7 mouse cellular contexts compared by ENCODE assay signal in the genomic region with DNA sequence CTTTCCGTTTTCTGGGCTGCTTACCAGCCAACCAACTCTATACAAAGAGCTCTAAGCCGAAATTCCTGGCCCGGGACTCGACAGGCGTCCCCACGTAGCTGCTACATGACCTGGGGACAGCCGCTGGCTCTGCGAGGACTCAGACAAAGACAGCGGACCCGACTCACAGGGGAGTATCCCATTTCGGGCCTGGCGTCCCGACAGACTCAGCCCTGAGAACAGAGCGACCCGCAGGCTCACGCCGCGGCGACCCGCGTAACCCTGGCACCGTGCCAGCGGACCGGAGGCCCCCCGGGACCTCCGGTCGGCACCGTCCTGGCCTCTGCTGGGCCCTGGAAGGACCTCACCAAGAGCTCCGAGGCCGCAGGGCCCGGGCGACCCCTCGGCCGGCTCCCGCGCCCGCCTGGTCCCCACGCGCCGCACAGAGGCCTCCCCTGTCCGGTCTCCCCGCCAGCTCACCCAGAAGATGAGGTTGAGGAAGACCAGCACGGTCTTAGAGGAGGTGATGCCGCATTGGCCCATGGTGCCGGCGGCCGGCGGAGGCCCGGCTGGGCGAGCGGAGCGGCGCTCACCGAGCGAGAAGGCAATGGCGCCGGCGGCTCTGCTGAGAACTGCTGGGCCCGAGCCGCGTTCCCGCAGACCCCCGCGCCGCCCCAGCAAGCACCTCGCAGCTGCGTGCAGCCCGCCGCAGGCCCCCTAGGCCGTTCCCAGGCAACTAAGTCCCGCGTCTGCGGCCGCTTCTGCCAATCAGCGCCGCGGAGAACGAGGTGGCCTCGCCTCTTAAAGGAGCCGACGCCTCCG. TPM values are rescaled to one million over a fixed set of nuclear protein-coding genes. Genes with fewer than 3 reads are reported as not detected.
DNase-seq lines count a peak whose midpoint lies in the region; ATAC-seq lines count a peak whose summit lies in the region.

No protein-coding gene starts in this region.

- peak overlapping the region; percentile 41 for H3K4me2 ChIP-seq in embryonic facial prominence, embryonic 11.5 days (ENCODE audit: low read depth, low read length)
- peak overlapping the region; percentile 56 for H3K4me2 ChIP-seq in limb, embryonic 11.5 days (ENCODE audit: low read depth, severe bottlenecking)
- peak overlapping the region; percentile 80 for H3K4me2 ChIP-seq in midbrain, embryonic 13.5 days (replicated peaks)

- H3K36me3 ChIP-seq in embryonic facial prominence, embryonic 11.5 days (replicated peaks; ENCODE audit: control insufficient read depth, insufficient read depth, low read depth, low read length): no peaks in the 10 kb centered on the region
- H3K36me3 ChIP-seq in limb, embryonic 11.5 days (ENCODE audit: control insufficient read depth, insufficient read depth, low read length): no peaks in the 10 kb centered on the region
- no peaks in the 10 kb centered on the region for H3K36me3 ChIP-seq in midbrain, embryonic 13.5 days

- ATAC-seq in embryonic facial prominence, embryonic 11.5 days (replicated peaks; ENCODE audit: insufficient number of reproducible peaks, low FRiP score, low TSS enrichment, low read depth): peak; percentile 95
- ATAC-seq in limb, embryonic 11.5 days (ENCODE audit: insufficient number of reproducible peaks, low FRiP score, low TSS enrichment, low read depth): peak; percentile 90
- peak; percentile 99 for ATAC-seq in midbrain, embryonic 13.5 days

- no peaks in the 10 kb centered on the region for H3K4me1 ChIP-seq in embryonic facial prominence, embryonic 11.5 days (ENCODE audit: control insufficient read depth, insufficient read depth, low read length)
- peaks cover 12% of the 10 kb centered on the region for H3K4me1 ChIP-seq in limb, embryonic 11.5 days (ENCODE audit: control insufficient read depth, insufficient read depth, low read length)
- peaks cover 33% of the 10 kb centered on the region for H3K4me1 ChIP-seq in midbrain, embryonic 13.5 days (replicated peaks)

- peak overlapping the region; percentile 85 for H3K27ac ChIP-seq in embryonic facial prominence, embryonic 11.5 days (replicated peaks; ENCODE audit: low read depth, low read length)
- peak overlapping the region; percentile 90 for H3K27ac ChIP-seq in limb, embryonic 11.5 days (replicated peaks; ENCODE audit: low read depth, low read length)
- H3K27ac ChIP-seq in midbrain, embryonic 13.5 days: peak overlapping the region; percentile 98

- H3K9ac ChIP-seq in embryonic facial prominence, embryonic 11.5 days (replicated peaks; ENCODE audit: low read length): peak overlapping the region; percentile 95
- H3K9ac ChIP-seq in limb, embryonic 11.5 days (ENCODE audit: low read length): peak overlapping the region; percentile 98
- H3K9ac ChIP-seq in midbrain, embryonic 13.5 days (replicated peaks): peak overlapping the region; percentile 97

- no peaks in the 10 kb centered on the region for H3K27me3 ChIP-seq in embryonic facial prominence, embryonic 11.5 days (ENCODE audit: control insufficient read depth, insufficient read depth, low read length)
- H3K27me3 ChIP-seq in limb, embryonic 11.5 days (ENCODE audit: control insufficient read depth, insufficient read depth, low read length): no peaks in the 10 kb centered on the region
- H3K27me3 ChIP-seq in midbrain, embryonic 13.5 days: no peaks in the 10 kb centered on the region

- peak; percentile 91 for DNase-seq in adrenal gland, postnatal 25 days
- peak; percentile 96 for DNase-seq in embryonic facial prominence, embryonic 11.5 days (ENCODE audit: low spot score)
- peak; percentile 91 to 93 for DNase-seq in heart, adult 18-20 months
- DNase-seq in kidney, adult 18-20 months: peak; percentile 90
- DNase-seq in limb, embryonic 11.5 days (ENCODE audit: low spot score): peak; percentile 91
- DNase-seq in spleen, adult 12 weeks (ENCODE audit: low spot score): peak; percentile 47

- H3K9me3 ChIP-seq in embryonic facial prominence, embryonic 11.5 days (replicated peaks; ENCODE audit: control insufficient read depth, low read length): no peaks in the 10 kb centered on the region
- H3K9me3 ChIP-seq in limb, embryonic 11.5 days (ENCODE audit: control insufficient read depth, low read length): no peaks in the 10 kb centered on the region
- H3K9me3 ChIP-seq in midbrain, embryonic 13.5 days: no peaks in the 10 kb centered on the region

- under 1% methylated on average over 81 of the region's 82 CpGs for WGBS in embryonic facial prominence, embryonic 11.5 days
- under 1% methylated on average over 82 of the region's 82 CpGs for WGBS in limb, embryonic 11.5 days
- under 1% methylated on average over 82 of the region's 82 CpGs for WGBS in midbrain, embryonic 13.5 days

- peak overlapping the region; percentile 80 for H3K4me3 ChIP-seq in embryonic facial prominence, embryonic 11.5 days (ENCODE audit: low read depth, low read length)
- peak overlapping the region; percentile 99 for H3K4me3 ChIP-seq in limb, embryonic 11.5 days (ENCODE audit: low read depth, low read length)
- peak overlapping the region; percentile 71 for H3K4me3 ChIP-seq in midbrain, embryonic 13.5 days (replicated peaks)

RNA-seq across cellular contexts. Expression of a gene that starts 4.7 kb away (rescaled TPM):
- total RNA-seq in adrenal gland, postnatal 25 days (2021): 83.2 and 102 TPM in 2 replicates
- polyA plus RNA-seq in embryonic facial prominence, embryonic 11.5 days (2014; fragmentation: Nextera tagmentation; extraction: Ambion mirVana): 449 and 499 TPM in 2 replicates
- 100 to 1,000 TPM; 201 to 206 TPM for total RNA-seq in heart, adult 18-20 months (2021)
- 418 and 432 TPM in 2 replicates for polyA plus RNA-seq in limb, embryonic 11.5 days (2014; fragmentation: Nextera tagmentation; extraction: Ambion mirVana)
- 587 and 592 TPM in 2 replicates for polyA plus RNA-seq in midbrain, embryonic 13.5 days (2015; fragmentation: Nextera tagmentation; extraction: Ambion mirVana)

Comparison
In these comparisons a context has a peak if more than half of its experiments do, and no peak if none do; other contexts are left out.
1. Peak in every context shown above with its lines: DNase-seq, ATAC-seq, H3K4me3 ChIP-seq and H3K27ac ChIP-seq.